Mouse (Mus musculus): Measurements from ENCODE around the gene Mgst3.
"Not testable (repeated sequence)": the region's sequence is repeated elsewhere in the genome, so short reads cannot be mapped to it uniquely, and the experiment has no call there.

Mgst3 gene

GRCm38 (mm10) chr1:167360268-167360667 lies 33.4 kb downstream of the Mgst3 start:
- DNase-seq (ENCODE audit: low spot score): no peak

- DNase-seq (ENCODE audit: low spot score): no peak
Measured at GRCm38 (mm10) chr1:167358731-167359130, 34.9 kb downstream of the Mgst3 start.

GRCm38 (mm10) chr1:167357387-167357786 lies 36.3 kb downstream of the Mgst3 start:
- no peak for DNase-seq (ENCODE audit: low spot score)

GRCm38 (mm10) chr1:167352403-167352802 lies 41.2 kb downstream of the Mgst3 start:
- DNase-seq (ENCODE audit: low spot score): no peak

GRCm38 (mm10) chr1:167350597-167351415 lies 42.8 kb downstream of the Mgst3 start:
- DNase-seq (ENCODE audit: low spot score): no peak

DNA sequence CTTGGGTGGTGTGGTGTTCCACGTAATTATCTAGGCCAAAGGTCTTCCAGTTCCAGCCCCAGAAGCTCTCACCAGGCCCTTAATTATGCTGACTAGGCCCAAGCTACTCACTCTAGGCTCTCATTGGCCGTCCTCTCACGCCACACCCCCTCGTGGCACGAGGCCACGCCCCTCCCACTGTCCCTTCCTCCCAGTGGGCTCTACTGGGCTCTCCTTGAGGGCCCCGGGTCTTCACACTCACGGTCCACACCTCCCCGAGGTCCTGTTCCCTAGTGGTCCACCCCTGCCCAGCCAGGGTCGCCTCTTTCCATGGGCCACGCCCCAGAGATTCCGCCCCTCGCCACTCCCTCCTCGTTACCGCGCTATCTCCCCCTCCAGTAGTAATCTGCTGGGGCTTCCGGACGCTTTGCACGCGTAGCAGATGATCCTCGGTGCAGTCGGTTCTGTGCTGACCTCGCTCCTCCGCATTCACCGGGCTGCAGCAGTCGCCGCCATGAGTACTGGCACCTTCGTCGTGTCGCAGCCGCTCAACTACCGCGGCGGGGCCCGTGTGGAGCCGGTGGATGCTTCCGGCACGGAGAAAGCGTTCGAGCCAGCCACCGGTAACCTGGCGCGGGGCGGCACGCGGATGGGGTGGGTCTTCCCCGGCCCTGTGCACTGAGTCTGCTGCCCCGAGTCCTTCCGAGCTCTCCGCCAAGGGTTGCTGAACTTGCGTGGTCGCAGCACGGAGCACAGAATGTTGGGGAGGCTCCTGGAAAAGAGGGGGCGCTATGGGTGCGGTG lies 43.6 kb downstream of the Mgst3 start, which contains the start of gene Aldh9a1:
Gene Aldh9a1 (plus strand): TSS at position 177 of the 782 bp plus-strand sequence.
- peak; percentile 81 for DNase-seq (ENCODE audit: low spot score)

DNA sequence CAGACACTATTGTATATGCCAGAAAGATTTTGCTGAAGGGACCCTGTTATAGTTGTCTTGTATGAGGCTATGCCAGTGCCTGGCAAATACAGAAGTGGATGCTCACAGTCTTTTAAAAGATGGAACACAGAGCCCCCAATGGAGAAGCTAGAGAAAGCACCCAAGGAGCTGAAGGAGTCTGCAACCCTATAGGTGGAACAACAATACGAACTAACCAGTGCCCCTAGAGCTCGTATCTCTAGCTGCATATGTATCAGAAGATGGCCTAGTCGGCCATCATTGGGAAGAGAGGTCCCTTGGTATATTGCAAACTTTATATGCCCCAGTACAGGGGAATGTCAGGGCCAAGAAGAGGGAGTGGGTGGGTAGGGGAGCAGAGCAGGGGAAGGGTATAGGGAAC lies 44.4 kb downstream of the Mgst3 start:
- DNase-seq (ENCODE audit: low spot score): not testable (repeated sequence)

DNA sequence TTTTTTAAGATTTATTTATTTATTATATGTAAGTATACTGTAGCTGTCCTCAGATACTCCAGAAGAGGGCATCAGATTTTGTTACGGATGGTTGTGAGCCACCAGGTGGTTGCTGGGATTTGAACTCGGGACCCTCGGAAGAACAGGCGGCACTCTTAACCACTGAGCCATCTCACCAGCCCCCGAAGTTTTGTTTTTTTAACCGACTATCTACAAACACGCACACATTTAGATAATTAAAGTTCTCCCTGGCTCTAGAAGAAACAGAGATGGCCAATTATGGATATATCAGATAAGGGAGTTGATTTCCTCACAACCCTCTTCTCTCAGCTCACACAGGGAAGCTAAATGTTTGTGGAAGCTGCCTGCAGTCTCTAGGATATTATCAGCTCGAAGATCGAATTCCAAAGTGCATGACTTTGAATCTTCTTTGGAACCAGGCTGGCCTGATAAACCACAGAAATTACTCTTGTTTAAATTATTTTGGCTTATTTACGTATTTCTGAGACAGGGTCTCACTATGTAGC lies 47.6 kb downstream of the Mgst3 start:
- DNase-seq (ENCODE audit: low spot score): not testable (repeated sequence)

DNA sequence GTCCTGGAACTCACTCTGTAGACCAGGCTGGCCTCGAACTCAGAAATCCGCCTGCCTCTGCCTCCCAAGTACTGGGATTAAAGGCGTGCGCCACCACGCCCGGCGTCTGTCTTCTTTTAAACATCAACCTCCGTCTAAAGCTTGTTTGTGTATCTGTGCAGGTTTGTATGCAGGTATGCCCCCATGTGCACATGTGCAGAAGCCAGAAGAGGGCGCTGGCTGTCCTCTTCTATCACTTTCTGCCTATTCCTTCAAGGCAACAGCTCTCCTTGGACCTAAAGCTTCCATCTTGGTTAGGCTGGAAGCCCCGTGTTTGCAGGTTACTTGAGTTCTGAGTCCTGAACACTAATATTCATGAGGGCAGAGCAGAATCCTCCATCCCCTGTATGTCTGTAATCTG lies 50.8 kb downstream of the Mgst3 start:
- DNase-seq (ENCODE audit: low spot score): no peak

GRCm38 (mm10) chr1:167340910-167341528 lies 52.6 kb downstream of the Mgst3 start:
- DNase-seq (ENCODE audit: low spot score): no peak

GRCm38 (mm10) chr1:167340111-167340787 lies 53.4 kb downstream of the Mgst3 start:
- DNase-seq (ENCODE audit: low spot score): no peak

- no peak for DNase-seq (ENCODE audit: low spot score)
Measured at GRCm38 (mm10) chr1:167339177-167339781, 54.4 kb downstream of the Mgst3 start.

GRCm38 (mm10) chr1:167337463-167338095 lies 56.1 kb downstream of the Mgst3 start:
- DNase-seq (ENCODE audit: low spot score): peak; percentile 94

DNA sequence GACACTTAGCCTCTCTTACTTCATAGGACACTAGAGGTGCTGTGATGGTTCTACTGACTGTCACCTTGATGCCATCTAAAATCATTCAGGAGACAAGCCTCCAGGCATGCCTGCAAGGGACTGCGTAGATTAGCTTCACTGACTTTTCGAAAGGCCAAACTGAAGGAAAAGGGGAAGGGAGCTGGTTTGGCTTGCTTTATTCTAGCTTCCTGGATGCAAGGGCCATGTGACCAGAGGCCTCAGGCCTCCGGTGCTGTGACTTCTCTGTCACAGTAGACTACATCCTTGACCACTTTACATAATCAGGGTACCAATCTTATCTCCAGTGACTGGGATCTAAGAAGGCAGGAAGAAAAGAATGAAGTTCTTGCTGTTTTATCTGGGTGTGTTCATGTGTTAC lies 57.2 kb downstream of the Mgst3 start:
- DNase-seq (ENCODE audit: low spot score): no peak

GRCm38 (mm10) chr1:167331106-167331505 lies 62.5 kb downstream of the Mgst3 start:
- no peak for DNase-seq (ENCODE audit: low spot score)

GRCm38 (mm10) chr1:167328776-167329175 lies 64.9 kb downstream of the Mgst3 start:
- DNase-seq (ENCODE audit: low spot score): no peak
